Mouse (Mus musculus): ENCODE measurements around the gene Adgrl4.

DNA sequence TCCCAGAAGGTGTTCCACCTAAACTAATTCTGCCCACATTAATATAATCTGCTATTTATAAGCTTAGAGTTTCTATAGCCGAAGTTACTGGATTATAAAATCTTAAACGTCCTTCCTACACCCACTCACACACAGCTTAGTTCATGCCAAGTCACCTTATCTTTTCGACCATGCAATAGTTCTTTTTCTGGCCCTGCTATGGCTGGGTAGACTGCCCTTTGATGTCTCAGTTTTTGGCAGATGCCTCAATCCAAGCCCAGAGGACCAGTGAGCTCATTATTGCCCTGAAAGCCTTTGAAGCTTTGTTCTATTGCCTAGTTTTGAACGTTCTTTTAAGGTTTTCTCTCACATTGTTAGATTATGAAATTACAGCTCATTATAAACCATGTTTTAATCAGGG, 27.5 kb downstream of the Adgrl4 start:
- no peak for TF ChIP-seq GATA1 (IDR thresholded peaks at IDR 0.05; ENCODE audit: low read length)
- no peak for TF ChIP-seq TAL1 (IDR thresholded peaks at IDR 0.05; ENCODE audit: low read length)
